Mouse (Mus musculus) cerebral cortex, adult 2 months (tissue): ENCODE results near the gene Slc17a9.

Experiments used
- WGBS: fragments of 180-500 bp; shearing (Covaris S2); methylation state at CpG from one replicate; pipeline ENCODE4 v1.1.7; 2018; 5-methylcytosine and 5-hydroxymethylcytosine counted together

Gene Slc17a9

GRCm38 (mm10) chr2:180710276-180711155, 14.5 kb upstream of the Slc17a9 start:
- WGBS = 1% methylated on average over 64 of the region's 64 CpGs

DNA sequence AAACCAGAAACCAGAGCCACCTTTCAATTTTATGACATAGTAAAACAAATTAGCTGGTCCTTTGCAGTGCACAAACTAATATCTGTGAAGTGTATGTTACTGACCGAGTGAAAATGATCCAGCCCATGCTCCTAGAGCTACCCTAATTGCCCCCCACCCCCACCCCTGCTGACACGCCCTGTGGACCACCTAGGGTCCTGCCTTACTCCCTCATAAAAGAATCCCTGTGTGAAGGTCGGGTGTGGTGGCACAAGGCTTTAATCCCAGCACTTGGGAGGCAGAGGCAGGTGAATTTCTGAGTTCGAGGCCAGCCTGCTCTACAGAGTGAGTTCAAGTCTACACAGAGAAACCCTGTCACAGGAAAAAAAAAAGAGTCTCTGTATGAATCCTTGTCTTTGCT, 13.5 kb upstream of the Slc17a9 start:
- WGBS = 63% methylated on average over 4 of the region's 4 CpGs

- WGBS = 74% methylated on average over 5 of the region's 5 CpGs
Observed at GRCm38 (mm10) chr2:180712037-180712689, 12.9 kb upstream of the Slc17a9 start.

- 91% methylated on average over 5 of the region's 5 CpGs for WGBS
Observed at GRCm38 (mm10) chr2:180722748-180723147, 2.3 kb upstream of the Slc17a9 start.

DNA sequence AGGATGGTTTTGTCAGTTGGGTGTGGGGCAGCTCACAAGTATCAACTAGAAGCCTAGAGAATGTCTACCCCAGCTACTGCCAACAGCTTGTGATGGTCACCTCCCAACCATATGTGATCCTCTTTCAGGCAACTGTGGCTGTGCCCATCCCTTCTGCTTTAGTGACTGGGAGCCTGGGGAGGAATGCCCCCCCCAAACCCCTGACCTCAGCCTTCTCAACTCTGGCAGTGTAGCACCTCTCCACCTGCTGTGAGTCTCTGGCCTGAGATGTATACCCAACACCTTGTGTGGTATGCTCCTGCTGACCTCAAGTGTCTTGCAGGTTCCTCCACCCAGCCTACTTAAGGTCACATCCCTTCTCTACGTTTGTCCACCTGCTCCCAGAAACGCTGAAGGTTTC, 1.2 kb upstream of the Slc17a9 start:
- 63% methylated on average over 2 of the region's 2 CpGs for WGBS

GRCm38 (mm10) chr2:180725414-180725778, 333 bp downstream of the Slc17a9 start:
- 9% methylated on average over 6 of the region's 6 CpGs for WGBS

- 21% methylated on average over 8 of the region's 8 CpGs for WGBS
Observed at GRCm38 (mm10) chr2:180725856-180726629, 980 bp downstream of the Slc17a9 start.

DNA sequence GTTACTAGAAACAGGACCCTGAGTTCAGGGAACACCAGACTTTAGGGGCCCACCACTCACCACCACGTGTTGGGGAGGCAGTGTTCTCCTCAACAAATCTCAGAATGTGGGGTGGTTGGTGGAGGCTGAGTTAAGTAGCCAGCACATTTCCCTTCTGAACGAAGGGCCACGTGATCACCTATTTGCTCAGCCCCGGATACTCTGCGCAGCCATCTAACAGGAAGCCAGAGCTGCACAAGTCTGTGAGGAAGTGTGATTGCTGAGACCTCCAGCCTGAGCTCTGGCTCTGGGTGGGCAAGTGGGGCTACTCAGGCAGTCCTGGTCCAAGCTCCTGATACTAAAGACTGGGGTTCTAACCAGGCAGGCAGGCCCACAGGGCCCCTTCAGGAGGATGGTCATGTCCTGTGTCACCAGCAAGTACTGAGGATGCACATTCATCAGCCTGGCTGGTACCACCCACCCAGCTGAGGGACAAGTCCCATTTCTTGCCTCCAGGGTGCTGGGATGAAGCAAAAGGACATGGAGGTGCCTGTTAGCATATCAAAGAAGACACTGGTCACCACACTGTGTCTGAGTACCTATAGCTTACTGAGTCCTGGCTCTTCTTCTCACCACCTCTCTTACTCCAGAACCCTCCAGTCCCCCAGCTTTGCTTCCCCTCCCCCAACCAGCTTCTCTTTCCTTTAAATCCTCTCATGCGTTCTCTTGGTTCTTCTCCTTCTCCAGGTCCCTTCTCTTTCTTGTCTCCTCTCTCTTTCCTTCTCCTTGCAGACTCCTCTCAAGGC, 1.8 kb downstream of the Slc17a9 start:
- 71% methylated on average over 6 of the region's 6 CpGs for WGBS

- WGBS = 63% methylated on average over 4 of the region's 4 CpGs
Observed at GRCm38 (mm10) chr2:180727613-180728021, 2.6 kb downstream of the Slc17a9 start.

DNA sequence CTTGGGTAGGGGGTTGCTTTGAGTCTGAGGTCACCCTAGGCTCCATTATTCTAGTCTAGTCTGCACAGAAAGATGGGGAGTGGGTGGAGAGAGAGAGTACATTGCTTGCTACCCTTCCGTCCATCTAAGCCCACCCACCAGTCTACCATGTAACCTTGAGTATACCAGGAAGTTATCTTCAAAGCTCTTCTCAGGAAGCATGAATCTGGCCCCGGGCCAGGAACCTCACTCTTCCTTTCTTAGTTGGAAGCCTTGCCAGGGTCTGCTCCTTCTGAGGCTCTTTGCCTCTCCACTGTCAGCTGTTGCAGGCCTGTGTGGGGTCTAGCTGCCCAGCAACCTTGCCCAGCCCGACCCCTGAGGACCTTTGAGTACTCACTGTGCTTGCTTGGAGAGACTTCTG, 6.0 kb downstream of the Slc17a9 start:
- WGBS = 65% methylated on average over 3 of the region's 3 CpGs

DNA sequence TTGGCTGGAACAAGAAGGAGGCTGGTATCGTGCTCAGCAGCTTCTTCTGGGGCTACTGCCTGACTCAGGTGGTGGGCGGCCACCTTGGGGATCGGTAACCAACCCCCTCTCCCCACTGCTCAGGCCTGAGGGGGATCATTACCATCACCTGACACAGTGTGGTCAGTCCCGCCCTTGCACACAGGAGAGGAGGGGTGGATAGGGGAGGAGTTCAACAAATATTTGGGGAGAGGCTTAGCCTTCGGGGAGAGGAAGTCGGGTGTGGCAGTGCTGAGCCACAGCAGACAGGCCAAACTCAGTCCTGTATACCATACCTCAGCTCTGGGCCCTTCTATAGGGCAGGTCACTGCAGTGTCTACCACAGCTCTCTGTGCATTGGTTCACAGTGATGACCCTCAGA, 6.9 kb downstream of the Slc17a9 start:
- WGBS = 67% methylated on average over 6 of the region's 6 CpGs

- WGBS = 43% methylated on average over 7 of the region's 7 CpGs
Observed at GRCm38 (mm10) chr2:180735232-180735631, 10.2 kb downstream of the Slc17a9 start.

GRCm38 (mm10) chr2:180737984-180738383, 12.9 kb downstream of the Slc17a9 start:
- WGBS = 84% methylated on average over 2 of the region's 2 CpGs

DNA sequence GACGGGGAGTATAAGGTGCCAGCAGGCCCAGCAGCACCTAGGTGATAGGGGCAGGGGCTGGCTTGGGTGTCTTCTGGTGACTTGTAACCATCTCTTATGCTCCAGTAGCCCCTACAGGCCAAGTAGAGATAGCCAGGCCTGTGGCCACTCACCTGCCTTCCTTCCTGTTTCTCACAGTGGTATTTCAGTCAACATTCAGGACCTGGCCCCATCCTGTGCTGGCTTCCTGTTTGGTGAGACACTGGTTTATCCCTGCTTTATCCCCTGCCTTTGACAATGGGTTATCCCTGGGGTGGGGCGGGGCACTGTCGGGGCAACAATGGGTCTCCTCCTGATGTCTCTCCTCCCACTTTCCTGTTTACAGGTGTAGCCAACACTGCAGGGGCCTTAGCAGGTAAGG, 15.3 kb downstream of the Slc17a9 start:
- 54% methylated on average over 3 of the region's 3 CpGs for WGBS

DNA sequence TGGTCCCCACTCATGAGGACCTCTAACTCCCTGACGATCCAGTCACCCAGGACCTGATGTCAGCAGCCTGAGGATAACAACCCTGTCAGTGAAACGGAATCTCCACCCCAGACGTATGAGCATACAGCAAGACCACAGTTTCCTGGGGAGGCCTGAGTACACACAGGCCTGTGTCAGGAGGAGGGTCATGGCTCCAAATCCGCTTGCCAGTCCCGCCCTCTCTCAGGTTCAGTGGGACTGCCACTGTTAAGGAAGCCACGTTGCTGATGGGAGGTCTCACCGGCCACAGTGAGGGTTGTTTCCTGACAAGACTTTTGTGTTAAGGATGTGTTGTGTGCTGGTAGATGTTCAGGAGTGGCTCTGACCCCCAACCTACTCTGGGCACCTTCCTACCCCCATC, 16.4 kb downstream of the Slc17a9 start:
- WGBS = 76% methylated on average over 7 of the region's 7 CpGs

DNA sequence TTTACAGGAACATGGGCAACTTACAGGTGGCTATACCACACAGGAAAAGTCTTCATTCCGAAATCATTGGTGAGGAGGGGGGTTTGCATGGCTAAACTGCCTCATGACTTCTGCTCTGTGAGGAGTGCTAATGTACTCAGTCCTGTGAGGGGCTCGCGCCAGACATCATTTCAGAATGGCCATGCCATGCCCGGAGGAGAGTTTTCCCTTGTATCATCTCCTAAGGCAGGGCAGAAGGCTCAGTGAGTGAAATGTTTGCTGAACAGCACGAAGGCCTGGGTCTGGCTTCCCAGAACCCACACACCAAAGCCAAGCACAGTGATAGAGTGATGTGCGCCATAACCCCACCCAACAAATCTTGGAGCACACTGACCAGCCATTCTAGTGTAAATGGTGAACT, 17.8 kb downstream of the Slc17a9 start:
- WGBS = 92% methylated on average over 6 of the region's 6 CpGs

DNA sequence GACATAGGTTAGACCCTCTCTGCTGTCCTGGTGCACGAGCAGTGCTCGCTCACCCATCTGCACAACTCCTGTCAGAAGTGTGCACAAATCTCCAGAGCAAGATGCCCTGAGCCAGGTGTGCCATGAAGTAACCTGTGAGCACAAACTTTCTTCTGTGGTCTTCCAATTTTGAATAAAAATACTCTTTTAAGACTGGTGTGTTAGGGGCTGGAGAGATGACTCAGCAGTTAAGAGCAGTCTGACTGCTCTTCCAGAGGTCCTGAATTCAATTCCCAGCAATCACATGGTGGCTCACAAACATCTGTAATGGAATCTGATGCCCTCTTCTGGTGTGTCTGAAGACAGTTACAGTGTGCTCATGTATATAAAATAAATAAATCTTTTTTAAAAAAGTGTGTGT, 18.3 kb downstream of the Slc17a9 start:
- WGBS = 89% methylated on average over 2 of the region's 2 CpGs

- 30% methylated on average over 17 of the region's 17 CpGs for WGBS
Observed at GRCm38 (mm10) chr2:180745248-180745927, 20.3 kb downstream of the Slc17a9 start.

DNA sequence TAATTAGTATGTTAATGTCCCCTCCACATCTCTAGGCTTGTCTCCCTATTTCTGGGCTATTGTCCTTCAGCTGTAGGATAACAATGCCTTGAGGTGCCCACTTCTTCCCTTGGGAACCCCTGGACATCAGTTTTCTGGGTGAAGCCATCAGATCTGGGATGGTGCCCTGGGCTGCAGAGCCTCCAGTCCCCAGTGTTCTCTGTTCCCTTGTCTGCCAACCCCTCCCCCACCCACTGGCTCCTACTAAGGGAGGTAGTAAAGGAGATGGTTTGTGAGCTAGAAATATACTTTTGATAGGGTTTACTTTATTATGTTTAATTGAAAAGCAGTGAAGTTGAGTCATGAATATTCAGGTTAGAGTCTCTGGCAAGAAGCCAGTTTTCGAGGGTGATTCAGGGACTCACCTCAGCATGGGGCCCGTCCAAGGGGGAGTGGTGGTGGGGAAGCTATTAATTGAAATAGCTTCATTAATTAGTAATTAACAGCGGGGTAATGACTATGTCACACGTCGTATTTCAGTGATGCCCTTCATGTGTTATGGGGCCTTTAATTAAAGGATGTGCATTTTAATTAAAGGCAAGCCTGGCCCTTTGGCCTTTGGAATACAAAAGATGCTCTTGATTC, 21.6 kb downstream of the Slc17a9 start:
- 25% methylated on average over 5 of the region's 5 CpGs for WGBS

DNA sequence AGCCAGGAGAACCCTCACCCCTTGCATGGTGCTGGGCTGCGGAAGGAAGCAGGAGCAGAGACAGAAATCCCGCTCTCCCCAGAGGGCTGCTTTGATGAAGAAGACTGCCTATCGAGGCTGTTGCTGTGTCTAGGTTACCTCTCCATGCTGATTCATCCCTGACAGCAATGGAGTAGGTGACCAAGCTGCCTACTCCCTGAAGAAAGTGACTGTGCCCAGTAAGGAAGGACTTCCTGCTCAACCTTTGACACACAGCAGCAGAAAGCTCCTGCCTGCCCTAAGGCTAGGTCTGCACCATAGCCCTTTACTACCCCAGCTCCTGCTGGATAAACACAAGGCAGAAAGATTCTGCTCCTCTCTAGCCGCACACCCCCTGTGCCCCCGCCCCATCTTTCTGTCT, 23.8 kb downstream of the Slc17a9 start:
- 52% methylated on average over 5 of the region's 5 CpGs for WGBS
